Mouse (Mus musculus) G1E (cell line): ENCODE results near the gene Smarcd2.

Experiments
- CTCF ChIP-seq: IDR thresholded peaks from 2 replicates; pipeline ENCODE4 v1.5.1; 2012; ENCODE audit warnings: low read depth, low read length, inconsistent platforms, mixed read lengths
- GATA1 ChIP-seq: IDR thresholded peaks from 2 replicates; pipeline ENCODE4 v1.6.1; 2012; ENCODE audit warnings: borderline replicate concordance, low read length, inconsistent platforms, mixed read lengths
- POLR2AphosphoS5 ChIP-seq: IDR thresholded peaks from 2 replicates; pipeline ENCODE4 v1.6.1; 2012; ENCODE audit warnings: low read depth, low read length, inconsistent platforms; ENCODE audit not compliant: insufficient replicate concordance
- TAL1 ChIP-seq: conservative IDR thresholded peaks from 2 replicates; pipeline ENCODE4 v1.6.1; 2012; ENCODE audit warnings: low read depth, low read length, inconsistent platforms, mixed read lengths

- TF ChIP-seq CTCF (no peak), POLR2AphosphoS5 (no peak), GATA1 (no peak), TAL1 (no peak)
Observed at GRCm38 (mm10) chr11:106269060-106269431, 3.7 kb downstream of the Smarcd2 start.
